Mouse (Mus musculus) mesoderm, embryonic 11.5 days (tissue): ENCODE measurements at regions not wholly inside any gene's neighbourhood (a gene's known extent, or its start where the extent isn't known, plus 50 kb on each side); places are given as distances from the start of the nearest gene placed in this dataset.

Source experiments
- DNase-seq: peaks from one replicate; pipeline ENCODE4 v3.0.0-alpha.2; 2012; ENCODE audit warnings: low read depth, low spot score

- no peak for DNase-seq
Observed at GRCm38 (mm10) chr14:76917139-76917929, 119.2 kb upstream of the Ccdc122 start.

- no peak for DNase-seq
Observed at GRCm38 (mm10) chr14:76913850-76914249, 122.7 kb upstream of the Ccdc122 start.

GRCm38 (mm10) chr14:76912301-76913001 lies 124.1 kb upstream of the Ccdc122 start:
- DNase-seq: peak; percentile 66

GRCm38 (mm10) chr14:76911271-76911670 lies 125.3 kb upstream of the Ccdc122 start:
- no peak for DNase-seq

GRCm38 (mm10) chr14:76910186-76910585 lies 126.4 kb upstream of the Ccdc122 start:
- no peak for DNase-seq

- no peak for DNase-seq
Observed at GRCm38 (mm10) chr14:76907941-76908340, 128.6 kb upstream of the Ccdc122 start.

GRCm38 (mm10) chr14:76902962-76903757 lies 133.4 kb upstream of the Ccdc122 start:
- no peak for DNase-seq

GRCm38 (mm10) chr14:76901490-76901889 lies 135.1 kb upstream of the Ccdc122 start:
- no peak for DNase-seq

- DNase-seq: no peak
Observed at GRCm38 (mm10) chr14:76899331-76899730, 137.2 kb upstream of the Ccdc122 start.

GRCm38 (mm10) chr14:76887708-76888107 lies 148.9 kb upstream of the Ccdc122 start:
- no peak for DNase-seq

- no peak for DNase-seq
Observed at GRCm38 (mm10) chr14:76887201-76887600, 149.4 kb upstream of the Ccdc122 start.

GRCm38 (mm10) chr14:76883231-76883651 lies 153.3 kb upstream of the Ccdc122 start:
- no peak for DNase-seq

- DNase-seq: peak; percentile 93
Observed at GRCm38 (mm10) chr14:76882711-76883171, 153.8 kb upstream of the Ccdc122 start.

GRCm38 (mm10) chr14:76880851-76881250 lies 155.7 kb upstream of the Ccdc122 start:
- DNase-seq: no peak

GRCm38 (mm10) chr14:76877306-76877705 lies 159.3 kb upstream of the Ccdc122 start:
- DNase-seq: no peak

- DNase-seq: no peak
Observed at GRCm38 (mm10) chr14:76876015-76876414, 160.6 kb upstream of the Ccdc122 start.

GRCm38 (mm10) chr14:76875266-76875900 lies 161.2 kb upstream of the Ccdc122 start:
- no peak for DNase-seq

GRCm38 (mm10) chr14:76874542-76875265 lies 161.9 kb upstream of the Ccdc122 start:
- peak; percentile 82 for DNase-seq

GRCm38 (mm10) chr14:76873684-76874083 lies 162.9 kb upstream of the Ccdc122 start:
- DNase-seq: peak; percentile 16

- no peak for DNase-seq
Observed at GRCm38 (mm10) chr14:76872976-76873375, 163.6 kb upstream of the Ccdc122 start.

GRCm38 (mm10) chr14:76872510-76872909 lies 164.1 kb upstream of the Ccdc122 start:
- DNase-seq: no peak
